Mouse (Mus musculus) granulocyte monocyte progenitor cell, adult 5-6 weeks (primary cell): ENCODE measurements around the gene Cmah. TPM values are rescaled to one million over a fixed set of nuclear protein-coding genes. Genes with fewer than 3 reads are reported as not detected.
A peak's percentile ranks its signal among the peaks of the same experiment; 100 is the strongest.

Experiments used
- ATAC-seq: replicated peaks from 2 replicates; pipeline ENCODE4 v1.8.0; 2016; ENCODE audit warnings: mild to moderate bottlenecking, moderate TSS enrichment, inconsistent platforms; ENCODE audit not compliant: poor library complexity, severe bottlenecking
- total RNA-seq, 2 experiments: library from RNA; stranded (forward) in 1 of 2; stranded (reverse) in 1 of 2; fragments of 200-712, 200-1000 nt in 1 of 2; fragments of >200 nt in 1 of 2; fragmentation: Nextera tagmentation in 1 of 2; gene quantifications; 2 replicates each; pipeline ENCODE4 v1.2.3; 2014 to 2017

Gene Cmah
- total RNA-seq, 2 experiments from 2014 or later = 0.95 to 1.5 TPM

DNA sequence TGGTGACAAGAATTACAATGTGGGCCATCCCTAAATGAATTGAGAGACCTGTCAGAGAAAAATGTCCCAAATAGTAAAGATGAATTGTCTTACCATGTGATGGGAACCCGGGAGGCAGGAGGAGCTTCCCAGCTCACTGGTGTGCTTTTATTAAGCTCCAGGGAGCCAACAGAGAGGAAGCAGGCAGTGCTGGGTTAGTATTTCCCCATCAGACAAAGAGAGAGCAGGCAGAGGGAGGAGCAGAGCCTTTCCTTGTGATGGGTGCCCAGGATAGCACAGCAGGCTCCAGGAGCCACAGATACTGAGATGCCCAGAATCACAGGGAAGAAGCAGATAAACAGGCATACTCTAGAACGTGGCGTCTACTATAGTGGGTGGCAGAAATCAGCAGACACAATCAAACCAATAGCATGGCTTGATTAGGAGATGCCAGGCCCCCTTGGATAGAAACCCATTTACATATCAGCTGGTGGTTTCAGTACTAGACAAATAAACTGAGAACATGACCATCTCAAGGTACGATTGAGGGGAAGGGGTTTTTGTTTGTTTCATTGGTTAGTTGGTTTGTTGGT lies 87.5 kb downstream of the Cmah start:
- peak; percentile 28; the same call in 1 of the 2 replicates for ATAC-seq

GRCm38 (mm10) chr13:24415506-24416206 lies 88.5 kb downstream of the Cmah start:
- peak; percentile 12; the same call in 1 of the 2 replicates for ATAC-seq

GRCm38 (mm10) chr13:24416409-24416808 lies 89.2 kb downstream of the Cmah start:
- ATAC-seq = peak; percentile 52

- ATAC-seq = no peak
These were observed 90.8 kb downstream of the Cmah start for GRCm38 (mm10) chr13:24418024-24418423.

- no peak for ATAC-seq
These were observed 91.6 kb downstream of the Cmah start for GRCm38 (mm10) chr13:24418814-24419213.

DNA sequence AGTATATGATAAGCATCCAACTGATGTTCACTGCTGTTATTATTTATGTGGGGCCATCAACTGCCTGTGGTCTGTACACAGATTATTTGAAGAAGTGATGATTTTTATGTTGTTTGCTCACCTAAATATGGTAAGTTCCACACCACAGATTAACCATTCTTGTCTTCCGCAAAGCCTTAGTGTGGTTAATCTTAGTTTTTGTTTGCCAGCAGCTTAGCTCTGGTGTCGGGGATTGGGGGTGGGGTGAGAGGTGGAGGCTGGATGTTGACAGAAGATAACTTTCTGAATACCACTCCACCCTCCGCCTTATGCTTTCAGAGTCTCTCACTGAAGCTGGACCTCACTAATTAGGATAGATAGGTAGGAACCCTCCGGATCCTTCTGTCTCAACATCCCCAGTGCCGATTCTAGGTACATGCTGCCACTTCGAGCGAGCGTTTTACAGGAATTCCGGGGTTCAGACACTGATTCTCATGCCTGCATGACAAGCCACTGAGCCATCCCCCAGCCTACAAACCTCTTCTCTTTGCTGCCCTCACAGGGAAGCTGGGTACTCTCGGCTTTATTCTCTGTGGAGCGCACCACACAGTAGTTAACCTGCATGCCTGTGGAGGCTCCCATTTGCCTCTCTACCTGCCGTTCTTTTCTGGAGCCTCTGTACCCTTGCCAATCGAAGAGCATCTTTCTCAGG lies 92.5 kb downstream of the Cmah start:
- ATAC-seq = no peak

GRCm38 (mm10) chr13:24421987-24422386 lies 94.8 kb downstream of the Cmah start:
- no peak for ATAC-seq

GRCm38 (mm10) chr13:24430215-24430614 lies 103.0 kb downstream of the Cmah start:
- ATAC-seq = no peak

GRCm38 (mm10) chr13:24431593-24431992 lies 104.4 kb downstream of the Cmah start:
- ATAC-seq = no peak

GRCm38 (mm10) chr13:24442272-24442671 lies 115.1 kb downstream of the Cmah start:
- peak; percentile 76 for ATAC-seq

DNA sequence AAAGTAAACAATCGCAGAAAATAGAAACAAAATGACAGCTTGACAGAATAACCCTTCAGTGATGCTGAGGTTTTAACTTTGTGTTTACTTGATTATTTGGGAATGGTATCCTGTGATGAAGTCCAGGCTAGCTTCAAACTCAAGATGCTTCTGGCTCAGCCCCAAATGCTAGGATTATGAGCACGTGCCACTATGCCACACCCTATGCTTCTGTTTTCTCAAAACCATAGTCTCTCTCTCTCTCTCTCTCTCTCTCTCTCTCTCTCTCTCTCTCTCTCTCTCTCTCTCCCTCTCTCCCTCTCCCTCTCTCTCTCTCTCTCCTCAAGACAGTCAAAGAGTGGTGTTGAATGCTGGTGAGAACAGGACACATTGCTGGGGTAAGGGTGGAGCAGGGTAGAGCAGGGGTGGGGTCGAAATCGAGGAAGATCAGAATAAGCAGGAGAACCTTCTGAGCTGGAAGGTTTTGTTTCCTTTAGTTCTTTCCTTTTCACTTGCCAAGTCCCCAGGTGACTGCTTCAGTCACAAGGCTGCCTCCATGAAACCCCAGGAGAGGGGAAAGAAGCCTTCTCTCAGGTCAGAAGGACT lies 116.7 kb downstream of the Cmah start:
- ATAC-seq = no peak; the same call in 1 of the 2 replicates

- ATAC-seq = peak; percentile 83
These were observed 117.5 kb downstream of the Cmah start for GRCm38 (mm10) chr13:24444709-24445108.

GRCm38 (mm10) chr13:24445166-24445565 lies 118.0 kb downstream of the Cmah start:
- ATAC-seq = peak; percentile 33

- no peak for ATAC-seq
These were observed 118.9 kb downstream of the Cmah start for GRCm38 (mm10) chr13:24446081-24446480.

DNA sequence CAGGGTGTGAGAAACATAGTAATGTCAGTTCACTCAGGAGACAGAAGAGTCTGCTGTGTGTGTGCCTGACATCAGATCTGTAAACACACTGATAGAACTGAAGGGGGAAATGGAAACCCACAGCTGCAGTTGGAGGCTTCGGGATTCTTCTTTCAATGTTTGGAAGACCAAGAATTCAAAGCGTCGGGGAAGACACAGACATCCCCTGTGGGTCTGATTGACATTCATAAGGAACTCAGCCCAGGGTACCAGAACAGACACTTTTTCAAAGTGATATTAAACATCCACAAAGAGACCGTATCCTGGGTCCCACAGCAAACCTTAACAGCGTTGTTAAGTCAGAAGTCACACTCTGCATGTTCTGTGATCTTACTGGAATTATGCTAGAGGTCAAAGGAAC lies 119.8 kb downstream of the Cmah start:
- ATAC-seq = no peak

GRCm38 (mm10) chr13:24448578-24448977 lies 121.4 kb downstream of the Cmah start:
- ATAC-seq = no peak

DNA sequence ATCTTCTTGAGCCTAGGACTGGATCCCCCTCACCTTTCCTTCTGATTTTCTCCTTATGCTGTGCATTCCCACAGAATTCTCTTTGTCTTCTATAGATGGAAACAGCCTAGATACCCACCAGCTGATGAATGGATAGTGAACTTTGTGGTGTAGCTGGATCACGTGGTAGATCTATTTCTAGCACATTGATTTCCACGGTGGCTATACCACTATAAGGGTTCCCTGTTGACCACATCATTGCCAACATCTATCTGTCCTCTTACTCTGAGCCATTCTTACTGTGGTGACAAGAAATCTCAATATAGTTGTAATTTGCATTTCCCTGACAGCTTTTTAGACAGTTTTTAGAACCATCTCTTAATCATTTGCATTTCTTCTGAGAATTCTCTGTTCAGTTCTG lies 124.3 kb downstream of the Cmah start:
- no peak for ATAC-seq

GRCm38 (mm10) chr13:24453737-24454136 lies 126.5 kb downstream of the Cmah start:
- ATAC-seq = no peak

GRCm38 (mm10) chr13:24456385-24456784 lies 129.2 kb downstream of the Cmah start:
- no peak for ATAC-seq

DNA sequence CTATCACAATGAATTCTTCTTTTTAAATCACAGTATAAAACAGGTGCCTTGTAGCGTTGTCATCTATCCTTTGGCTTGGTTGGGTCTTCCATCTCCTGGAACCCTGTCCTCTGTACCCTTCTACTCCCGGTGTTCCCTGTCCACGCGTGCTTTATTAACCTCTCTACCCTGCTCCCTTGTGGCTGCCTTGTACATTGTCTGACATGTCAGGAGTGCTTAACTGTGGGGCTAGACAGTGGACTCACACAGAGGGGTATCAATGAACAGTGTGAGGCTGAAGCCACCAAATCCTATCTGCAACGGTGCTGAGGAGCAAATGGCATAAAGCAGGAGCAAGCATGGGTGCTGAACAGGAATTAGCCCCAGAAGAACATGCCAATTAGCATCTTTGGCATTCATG lies 133.3 kb downstream of the Cmah start:
- ATAC-seq = no peak

DNA sequence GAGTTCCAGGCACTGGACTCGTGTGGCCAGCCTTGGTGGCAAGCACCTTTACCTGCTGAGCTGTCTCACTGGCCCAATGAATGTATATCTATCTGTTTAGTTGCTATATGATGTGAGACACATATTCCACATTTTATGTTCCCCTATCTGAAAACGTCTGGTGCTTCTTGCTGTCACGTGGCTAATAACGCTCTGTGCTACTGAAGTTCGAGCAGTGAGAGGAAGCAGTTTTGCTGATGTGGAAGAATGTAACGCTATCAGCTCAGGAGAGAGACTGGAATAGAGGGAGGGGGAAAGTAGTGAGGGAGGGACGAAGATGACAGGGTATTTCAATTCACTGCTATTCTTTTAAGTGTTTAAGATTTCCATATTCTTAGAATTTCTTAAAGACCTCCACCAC lies 136.6 kb downstream of the Cmah start:
- peak; percentile 25; the same call in 1 of the 2 replicates for ATAC-seq
